Mouse (Mus musculus): Measurements from ENCODE around the gene Eppin. TPM values are rescaled to one million over a fixed set of nuclear protein-coding genes. Genes with fewer than 3 reads are reported as not detected.

Gene Eppin
- polyA plus RNA-seq, 1 experiment, result not detected

DNA sequence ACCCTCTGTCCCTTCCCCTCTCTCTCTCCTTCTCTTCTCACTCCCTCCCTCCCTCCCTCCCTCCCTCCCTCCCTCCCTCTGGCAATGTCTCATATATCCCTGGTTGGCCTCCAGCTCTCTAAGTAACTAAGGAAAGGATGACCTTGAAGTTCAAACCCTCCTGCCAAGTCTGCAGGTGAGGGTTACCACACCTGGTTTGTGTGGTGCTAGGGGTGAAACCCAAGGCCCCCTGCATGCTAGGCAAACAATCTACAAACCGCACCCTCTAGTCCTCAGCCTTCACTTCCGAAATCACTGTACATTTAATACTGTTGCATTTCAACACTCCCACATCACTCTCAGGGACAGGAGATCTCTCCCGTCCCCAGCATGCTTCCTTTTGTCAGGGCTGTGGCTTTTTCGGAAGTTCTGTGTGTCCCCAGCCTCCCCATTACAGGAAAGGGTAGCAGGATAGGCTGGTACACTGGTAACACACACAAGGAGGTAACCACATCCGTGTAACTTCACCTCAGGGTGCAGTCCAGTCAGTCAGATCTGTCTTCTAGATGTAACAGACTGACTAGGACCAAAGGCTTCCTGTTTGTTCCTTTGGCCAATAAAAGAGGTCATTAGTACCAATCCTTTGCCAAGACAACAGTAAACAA, 48.8 kb downstream of the Eppin start:
- no peaks in the 10 kb centered on the region for H3K36me3 ChIP-seq (ENCODE audit: control insufficient read depth, insufficient read depth, low read length)
- 26% methylated on average over 5 of the region's 5 CpGs for WGBS
- H3K27ac ChIP-seq (ENCODE audit: insufficient read depth, low read depth, low read length), result no peak overlapping the region
- H3K4me3 ChIP-seq (ENCODE audit: low read depth, low read length), result no peak overlapping the region
- peaks cover 3% of the 10 kb centered on the region; the same call in 1 of the 2 replicates for H3K4me1 ChIP-seq (ENCODE audit: control insufficient read depth, insufficient read depth, insufficient read length, low read length)
- TF ChIP-seq CTCF (IDR thresholded peaks at IDR 0.05; ENCODE audit: extremely low read depth, insufficient read length, insufficient replicate concordance, low read depth, low read length), result no peak
- TF ChIP-seq POLR2A (IDR thresholded peaks at IDR 0.05; ENCODE audit: low read depth, low read length), result no peak
- H3K27me3 ChIP-seq (ENCODE audit: control insufficient read depth, insufficient read depth, low read length), result peaks cover 4% of the 10 kb centered on the region; the same call in 1 of the 2 replicates

DNA sequence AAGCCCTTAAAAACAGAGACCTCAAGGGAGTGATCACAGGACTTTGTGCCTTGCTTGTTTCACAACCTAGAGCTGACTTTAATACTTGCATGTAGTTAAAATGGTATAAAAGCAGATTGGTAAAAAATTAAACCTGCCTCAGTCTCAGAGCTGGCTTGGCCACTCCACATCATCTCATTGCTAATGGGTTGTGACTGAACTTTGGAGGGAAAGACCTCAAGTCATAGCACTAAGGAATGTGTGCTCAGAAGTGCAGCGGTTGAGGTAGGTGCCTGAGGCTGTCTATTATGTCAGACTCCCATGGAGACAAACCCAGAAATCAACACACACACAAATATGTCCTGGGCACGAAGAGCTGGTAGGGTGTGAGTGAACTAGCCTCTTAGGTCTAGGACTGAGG, 49.6 kb downstream of the Eppin start:
- TF ChIP-seq POLR2A (IDR thresholded peaks at IDR 0.05; ENCODE audit: low read depth, low read length) (no peak), CTCF (IDR thresholded peaks at IDR 0.05; ENCODE audit: extremely low read depth, insufficient read length, insufficient replicate concordance, low read depth, low read length) (no peak)
- Histone ChIP-seq H3K36me3 (ENCODE audit: control insufficient read depth, insufficient read depth, low read length) (no peaks in the 10 kb centered on the region), H3K27ac (ENCODE audit: insufficient read depth, low read depth, low read length) (no peak overlapping the region), H3K27me3 (ENCODE audit: control insufficient read depth, insufficient read depth, low read length) (peaks cover 4% of the 10 kb centered on the region; the same call in 1 of the 2 replicates), H3K4me1 (ENCODE audit: control insufficient read depth, insufficient read depth, insufficient read length, low read length) (peaks cover 3% of the 10 kb centered on the region; the same call in 1 of the 2 replicates), H3K4me3 (ENCODE audit: low read depth, low read length) (no peak overlapping the region)
- WGBS, result 66% methylated on average over 2 of the region's 2 CpGs

DNA sequence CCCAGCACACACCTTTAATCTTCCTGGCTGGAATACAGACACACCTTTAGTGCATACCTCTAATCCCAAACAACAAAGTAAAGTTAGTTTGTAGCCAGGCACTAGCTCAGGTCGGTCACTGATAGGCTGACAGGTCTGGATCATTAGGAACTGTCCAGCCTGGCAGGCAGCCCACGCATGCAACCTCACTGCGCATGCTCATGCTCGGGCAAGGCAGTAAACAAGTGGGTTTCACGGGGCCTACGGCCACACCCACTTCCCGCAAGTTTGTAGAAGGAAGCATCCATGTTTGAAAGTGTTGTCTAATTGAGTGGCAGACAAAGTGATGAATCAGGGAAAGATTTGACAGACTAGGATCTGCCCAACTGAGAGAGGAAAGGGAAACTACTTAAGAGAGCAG, 50.8 kb downstream of the Eppin start:
- no peak overlapping the region for H3K27ac ChIP-seq (ENCODE audit: insufficient read depth, low read depth, low read length)
- WGBS, result 78% methylated on average over 7 of the region's 7 CpGs
- no peak for TF ChIP-seq CTCF (IDR thresholded peaks at IDR 0.05; ENCODE audit: extremely low read depth, insufficient read length, insufficient replicate concordance, low read depth, low read length)
- TF ChIP-seq POLR2A (IDR thresholded peaks at IDR 0.05; ENCODE audit: low read depth, low read length), result no peak
- no peaks in the 10 kb centered on the region for H3K36me3 ChIP-seq (ENCODE audit: control insufficient read depth, insufficient read depth, low read length)
- peaks cover 4% of the 10 kb centered on the region; the same call in 1 of the 2 replicates for H3K27me3 ChIP-seq (ENCODE audit: control insufficient read depth, insufficient read depth, low read length)
- no peak overlapping the region for H3K4me3 ChIP-seq (ENCODE audit: low read depth, low read length)
- peaks cover 3% of the 10 kb centered on the region; the same call in 1 of the 2 replicates for H3K4me1 ChIP-seq (ENCODE audit: control insufficient read depth, insufficient read depth, insufficient read length, low read length)

DNA sequence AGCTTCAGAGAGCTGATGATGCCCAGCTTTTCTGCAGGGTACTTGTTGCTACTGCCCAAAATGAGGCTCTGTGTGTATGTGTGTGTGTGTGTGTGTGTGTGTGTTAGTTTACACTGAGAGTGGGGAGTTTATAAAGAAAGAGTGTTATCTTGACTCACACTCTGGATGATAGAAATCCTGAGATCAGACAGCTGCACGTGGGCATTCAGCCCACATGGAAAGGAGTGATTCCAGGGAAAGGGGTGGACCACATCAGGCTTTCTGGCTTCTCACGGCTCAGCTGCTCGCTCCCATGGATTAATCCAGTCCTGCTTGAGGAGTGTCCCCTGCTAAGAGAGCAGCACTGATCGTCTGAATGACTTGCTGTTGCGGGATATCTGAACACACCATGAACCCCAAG, 51.3 kb downstream of the Eppin start:
- Histone ChIP-seq H3K36me3 (ENCODE audit: control insufficient read depth, insufficient read depth, low read length) (no peaks in the 10 kb centered on the region), H3K4me1 (ENCODE audit: control insufficient read depth, insufficient read depth, insufficient read length, low read length) (peaks cover 3% of the 10 kb centered on the region; the same call in 1 of the 2 replicates), H3K27ac (ENCODE audit: insufficient read depth, low read depth, low read length) (no peak overlapping the region), H3K4me3 (ENCODE audit: low read depth, low read length) (no peak overlapping the region), H3K27me3 (ENCODE audit: control insufficient read depth, insufficient read depth, low read length) (peaks cover 4% of the 10 kb centered on the region; the same call in 1 of the 2 replicates)
- WGBS, result 67% methylated on average over 5 of the region's 5 CpGs
- TF ChIP-seq CTCF (IDR thresholded peaks at IDR 0.05; ENCODE audit: extremely low read depth, insufficient read length, insufficient replicate concordance, low read depth, low read length) (no peak), POLR2A (IDR thresholded peaks at IDR 0.05; ENCODE audit: low read depth, low read length) (no peak)

DNA sequence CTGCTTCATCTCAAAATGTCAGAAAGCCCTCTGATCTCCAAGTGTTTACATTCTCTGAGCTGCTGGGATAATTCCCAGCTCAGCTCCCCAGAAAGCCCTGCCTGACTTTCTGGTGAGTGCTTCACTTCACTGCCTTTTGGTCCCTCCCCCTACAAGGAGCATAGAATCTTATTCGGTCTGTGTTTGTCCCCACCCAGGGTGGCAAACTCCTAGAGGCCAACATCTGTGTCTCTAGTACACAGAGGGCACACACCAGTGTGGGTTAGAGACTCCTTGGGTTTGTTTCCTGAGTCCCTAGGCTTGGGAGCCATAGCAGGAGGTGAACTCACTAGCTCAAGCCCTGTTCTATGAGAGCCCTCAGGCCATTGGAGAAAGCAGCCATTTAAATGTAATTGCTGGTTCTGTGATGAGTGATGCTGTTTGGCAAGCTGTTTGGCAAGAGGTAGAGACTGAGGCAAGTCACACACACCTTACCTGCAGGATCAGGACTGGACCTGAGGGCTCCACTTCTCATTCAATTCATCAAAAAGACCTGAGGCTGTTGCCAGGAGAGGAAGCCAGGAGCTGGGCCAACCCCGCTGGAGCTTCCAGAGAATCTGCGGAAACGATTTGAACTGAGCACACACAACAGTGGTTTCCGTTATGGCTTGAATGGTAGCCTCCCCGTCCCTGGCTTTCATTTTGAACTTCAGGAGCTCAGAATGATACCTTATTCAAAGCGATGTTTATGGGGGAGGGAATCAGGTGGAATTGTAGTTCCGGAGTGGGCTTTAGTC, 52.6 kb downstream of the Eppin start:
- Histone ChIP-seq H3K27ac (ENCODE audit: insufficient read depth, low read depth, low read length) (peak overlapping the region; percentile 15; the same call in 1 of the 2 replicates), H3K27me3 (ENCODE audit: control insufficient read depth, insufficient read depth, low read length) (peaks cover 4% of the 10 kb centered on the region; the same call in 1 of the 2 replicates), H3K36me3 (ENCODE audit: control insufficient read depth, insufficient read depth, low read length) (no peaks in the 10 kb centered on the region), H3K4me1 (ENCODE audit: control insufficient read depth, insufficient read depth, insufficient read length, low read length) (peaks cover 3% of the 10 kb centered on the region; the same call in 1 of the 2 replicates), H3K4me3 (ENCODE audit: low read depth, low read length) (no peak overlapping the region)
- TF ChIP-seq POLR2A (IDR thresholded peaks at IDR 0.05; ENCODE audit: low read depth, low read length), result no peak
- no peak for TF ChIP-seq CTCF (IDR thresholded peaks at IDR 0.05; ENCODE audit: extremely low read depth, insufficient read length, insufficient replicate concordance, low read depth, low read length)
- 34% methylated on average over 8 of the region's 8 CpGs for WGBS

Other genes starting within 250 kb of the Eppin start
- gene Slpi, start 204.5 kb downstream of the Eppin start, polyA plus RNA-seq (2012; rRNA removed), result 16.0 and 22.3 TPM in 2 replicates
- 0.19 and 127 TPM in 2 replicates for gene Rbpjl, start 190.5 kb downstream of the Eppin start, polyA plus RNA-seq (2012; rRNA removed)
- gene Matn4, start 188.4 kb downstream of the Eppin start, polyA plus RNA-seq (2012; rRNA removed), result 0.49 and 2.7 TPM in 2 replicates
- 21.3 and 52.2 TPM in 2 replicates for gene Sdc4, start 149.7 kb downstream of the Eppin start, polyA plus RNA-seq (2012; rRNA removed)
- 187 and 276 TPM in 2 replicates for gene Sys1, start 136.6 kb downstream of the Eppin start, polyA plus RNA-seq (2012; rRNA removed)
- 35.0 and 79.8 TPM in 2 replicates for gene Gm20458, start 132.6 kb downstream of the Eppin start, polyA plus RNA-seq (2012; rRNA removed)
- gene Trp53tg5, start 119.9 kb downstream of the Eppin start, polyA plus RNA-seq (2012; rRNA removed), result not detected in 2 replicates
- 38.4 and 61.6 TPM in 2 replicates for gene Dbndd2, start 107.5 kb downstream of the Eppin start, polyA plus RNA-seq (2012; rRNA removed)
- gene Pigt, start 96.1 kb downstream of the Eppin start, polyA plus RNA-seq (2012; rRNA removed), result 117 and 171 TPM in 2 replicates
- 3.2 and 40.1 TPM in 2 replicates for gene Wfdc2, start 31.2 kb downstream of the Eppin start, polyA plus RNA-seq (2012; rRNA removed)
- gene Spint3, start 20.1 kb downstream of the Eppin start, polyA plus RNA-seq (2012; rRNA removed), result not detected in 2 replicates
- gene Wfdc6a, start 8.1 kb downstream of the Eppin start, polyA plus RNA-seq (2012; rRNA removed), result not detected in 2 replicates
- not detected in 2 replicates for gene Wfdc6b, start 19.9 kb upstream of the Eppin start, polyA plus RNA-seq (2012; rRNA removed)
- gene Wfdc8, start 20.0 kb upstream of the Eppin start, polyA plus RNA-seq (2012; rRNA removed), result 0.05 TPM in 1 of 2 replicates, not detected in the other
- gene Wfdc16, start 45.2 kb upstream of the Eppin start, polyA plus RNA-seq (2012; rRNA removed), result not detected in 2 replicates
- gene Wfdc10, start 62.5 kb upstream of the Eppin start, polyA plus RNA-seq (2012; rRNA removed), result 1.8 TPM in 1 of 2 replicates, not detected in the other
- not detected in 2 replicates for gene Wfdc9, start 63.0 kb upstream of the Eppin start, polyA plus RNA-seq (2012; rRNA removed)
- not detected in 2 replicates for gene Wfdc11, start 80.5 kb upstream of the Eppin start, polyA plus RNA-seq (2012; rRNA removed)
- gene Wfdc13, start 91.5 kb upstream of the Eppin start, polyA plus RNA-seq (2012; rRNA removed), result not detected in 2 replicates
- gene Spint4, start 104.9 kb upstream of the Eppin start, polyA plus RNA-seq (2012; rRNA removed), result not detected in 2 replicates
- gene Spint5, start 121.7 kb upstream of the Eppin start, polyA plus RNA-seq (2012; rRNA removed), result not detected in 2 replicates
- 0.06 and 0.75 TPM in 2 replicates for gene Wfdc3, start 152.3 kb upstream of the Eppin start, polyA plus RNA-seq (2012; rRNA removed)
- gene Dnttip1, start 152.4 kb upstream of the Eppin start, polyA plus RNA-seq (2012; rRNA removed), result 20.9 and 37.8 TPM in 2 replicates
- gene Ube2c, start 176.3 kb upstream of the Eppin start, polyA plus RNA-seq (2012; rRNA removed), result 39.1 and 91.2 TPM in 2 replicates
- not detected in 2 replicates for gene Tnnc2, start 186.4 kb upstream of the Eppin start, polyA plus RNA-seq (2012; rRNA removed)
- 9.7 and 19.2 TPM in 2 replicates for gene Snx21, start 192.2 kb upstream of the Eppin start, polyA plus RNA-seq (2012; rRNA removed)
- gene Acot8, start 211.3 kb upstream of the Eppin start, polyA plus RNA-seq (2012; rRNA removed), result 76.9 and 102 TPM in 2 replicates
- 1.7 and 2.6 TPM in 2 replicates for gene Zswim3, start 211.5 kb upstream of the Eppin start, polyA plus RNA-seq (2012; rRNA removed)
- 4.8 and 8.1 TPM in 2 replicates for gene Zswim1, start 229.1 kb upstream of the Eppin start, polyA plus RNA-seq (2012; rRNA removed)
- not detected in 2 replicates for gene Spata25, start 234.9 kb upstream of the Eppin start, polyA plus RNA-seq (2012; rRNA removed)
- 156 and 235 TPM in 2 replicates for gene Ctsa, start 239.3 kb upstream of the Eppin start, polyA plus RNA-seq (2012; rRNA removed)
- gene Neurl2, start 239.9 kb upstream of the Eppin start, polyA plus RNA-seq (2012; rRNA removed), result 1.7 and 3.1 TPM in 2 replicates

Data from small intestine, adult 2 months (tissue).